29 mouse cellular contexts compared by ENCODE assay signal in the genomic region with DNA sequence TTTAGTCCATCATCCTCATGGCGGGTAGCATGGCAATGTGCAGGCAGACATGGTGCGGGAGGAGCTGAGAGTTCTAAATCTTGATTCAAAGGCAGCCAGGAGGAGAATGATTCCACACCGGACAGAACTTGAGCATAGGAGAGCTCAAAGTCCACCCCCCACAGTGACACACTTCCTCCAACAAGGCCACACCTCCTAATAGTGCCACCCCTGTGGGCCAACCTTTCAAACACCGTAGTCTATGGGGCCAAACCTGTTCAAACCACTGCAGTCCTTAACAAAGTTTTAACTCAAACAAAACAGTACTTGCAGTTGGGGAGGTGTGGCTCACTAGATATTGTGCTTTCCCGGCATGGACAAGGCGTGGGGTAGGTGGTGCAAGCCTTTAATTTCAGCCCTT. TPM values are rescaled to one million over a fixed set of nuclear protein-coding genes. Genes with fewer than 3 reads are reported as not detected.
DNase-seq lines count a peak whose midpoint lies in the region; ATAC-seq and TF ChIP-seq lines count a peak whose summit lies in the region.
"Had no signal": no experiment of that assay in that cellular context is flagged by ENCODE, and none has a peak within 500 bp of the region (broad histone marks: within the 10 kb centered on the region; RNA-seq: fewer than 3 reads in every experiment).

No protein-coding gene starts in this region.

- no peak for TF ChIP-seq CTCF in kidney, adult 2 months (conservative IDR thresholded peaks at IDR 0.05; ENCODE audit: insufficient read depth, insufficient read length, low read depth, low read length)
- TF ChIP-seq CTCF in liver, postnatal 0 days (IDR thresholded peaks at IDR 0.05; ENCODE audit: low read depth): no peak
- no peak for TF ChIP-seq CTCF in stomach, postnatal 0 days (IDR thresholded peaks at IDR 0.05; ENCODE audit: low read depth)

- H3K4me1 ChIP-seq in kidney, adult 2 months (ENCODE audit: control insufficient read depth, insufficient read depth, low read length): no peaks in the 10 kb centered on the region
- H3K4me1 ChIP-seq in liver, embryonic 13.5 days (replicated peaks): peaks cover 57% of the 10 kb centered on the region
- H3K4me1 ChIP-seq in liver, postnatal 0 days (ENCODE audit: insufficient read depth): peaks cover 4% of the 10 kb centered on the region; the same call in 1 of the 2 replicates
- H3K4me1 ChIP-seq in stomach, postnatal 0 days (replicated peaks; ENCODE audit: control insufficient read depth, insufficient read depth): no peaks in the 10 kb centered on the region
- H3K4me1 ChIP-seq: forebrain, embryonic 13.5 days had no signal

- no peak for ATAC-seq in liver, embryonic 13.5 days (ENCODE audit: low read depth)
- no peak for ATAC-seq in liver, postnatal 0 days
- ATAC-seq in stomach, postnatal 0 days (ENCODE audit: low FRiP score, low TSS enrichment): peak; percentile 64
- ATAC-seq: forebrain, embryonic 13.5 days; forebrain, postnatal 0 days; hindbrain, postnatal 0 days; inflammation-experienced regulatory T-cells, adult 6 months had no signal

- H3K4me3 ChIP-seq in kidney, adult 2 months (ENCODE audit: insufficient read depth, low read depth, low read length): no peak overlapping the region
- no peak overlapping the region for H3K4me3 ChIP-seq in liver, embryonic 13.5 days (replicated peaks)
- no peak overlapping the region for H3K4me3 ChIP-seq in liver, postnatal 0 days (ENCODE audit: low read depth, low read length)
- no peak overlapping the region for H3K4me3 ChIP-seq in stomach, postnatal 0 days (ENCODE audit: low read depth, low read length)
- H3K4me3 ChIP-seq: forebrain, embryonic 10.5 days; forebrain, embryonic 13.5 days; gastrocnemius, adult 2 months; heart, embryonic 13.5 days had no signal

- no peak overlapping the region for H3K27ac ChIP-seq in kidney, adult 2 months (ENCODE audit: insufficient read depth, low read depth, low read length)
- peak overlapping the region; percentile 2; the same call in 1 of the 2 replicates for H3K27ac ChIP-seq in liver, embryonic 13.5 days
- H3K27ac ChIP-seq in liver, postnatal 0 days (ENCODE audit: low read depth): no peak overlapping the region
- H3K27ac ChIP-seq in stomach, postnatal 0 days (replicated peaks): no peak overlapping the region
- H3K27ac ChIP-seq: forebrain, embryonic 10.5 days; forebrain, embryonic 13.5 days; gastrocnemius, adult 2 months; heart, embryonic 13.5 days; hindbrain, embryonic 14.5 days; hindbrain, postnatal 0 days had no signal

- TF ChIP-seq EP300 in liver, postnatal 0 days (IDR thresholded peaks at IDR 0.05; ENCODE audit: low read depth): no peak
- no peak for TF ChIP-seq EP300 in stomach, postnatal 0 days (optimal IDR thresholded peaks at IDR 0.05)

- H3K36me3 ChIP-seq in kidney, adult 2 months (ENCODE audit: control insufficient read depth, insufficient read depth, low read length): no peaks in the 10 kb centered on the region
- H3K36me3 ChIP-seq in liver, embryonic 13.5 days: no peaks in the 10 kb centered on the region
- no peaks in the 10 kb centered on the region for H3K36me3 ChIP-seq in liver, postnatal 0 days (replicated peaks; ENCODE audit: insufficient read depth, low read length)
- H3K36me3 ChIP-seq in stomach, postnatal 0 days (ENCODE audit: control insufficient read depth, insufficient read depth, low read length): no peaks in the 10 kb centered on the region
- H3K36me3 ChIP-seq: forebrain, embryonic 10.5 days; heart, embryonic 13.5 days had no signal

- H3K27me3 ChIP-seq in kidney, adult 2 months (replicated peaks; ENCODE audit: control insufficient read depth, insufficient read depth, low read length): no peaks in the 10 kb centered on the region
- no peaks in the 10 kb centered on the region; the same call in 1 of the 2 replicates for H3K27me3 ChIP-seq in liver, embryonic 13.5 days
- 0 out of 2 replicates have a peak, but pooled peaks cover 4% of the 10 kb centered on the region for H3K27me3 ChIP-seq in liver, postnatal 0 days (ENCODE audit: insufficient read depth, low read length)
- no peaks in the 10 kb centered on the region for H3K27me3 ChIP-seq in stomach, postnatal 0 days (ENCODE audit: control insufficient read depth, insufficient read depth, low read length)
- H3K27me3 ChIP-seq: CH12.LX; forebrain, embryonic 13.5 days had no signal

- H3K4me2 ChIP-seq in liver, embryonic 13.5 days: no peak overlapping the region
- H3K4me2 ChIP-seq in liver, postnatal 0 days (ENCODE audit: low read depth, low read length): no peak overlapping the region
- H3K4me2 ChIP-seq in stomach, postnatal 0 days (replicated peaks; ENCODE audit: low read depth): no peak overlapping the region
- H3K4me2 ChIP-seq: forebrain, embryonic 13.5 days; heart, embryonic 13.5 days; hindbrain, embryonic 14.5 days had no signal

- 79% methylated on average over 6 of the region's 6 CpGs for WGBS in kidney, adult 2 months
- WGBS in liver, embryonic 13.5 days (ENCODE audit: insufficient replicate concordance): 60% methylated on average over 6 of the region's 6 CpGs
- WGBS in liver, postnatal 0 days (ENCODE audit: insufficient replicate concordance): 73% methylated on average over 6 of the region's 6 CpGs
- 71% methylated on average over 6 of the region's 6 CpGs for WGBS in stomach, postnatal 0 days

- H3K9me3 ChIP-seq in liver, embryonic 13.5 days (replicated peaks): no peaks in the 10 kb centered on the region
- H3K9me3 ChIP-seq in liver, postnatal 0 days (ENCODE audit: low read length): no peaks in the 10 kb centered on the region
- H3K9me3 ChIP-seq in stomach, postnatal 0 days (ENCODE audit: control insufficient read depth, low read length): no peaks in the 10 kb centered on the region
- H3K9me3 ChIP-seq: forebrain, embryonic 10.5 days; forebrain, embryonic 13.5 days; heart, embryonic 13.5 days had no signal

- DNase-seq in kidney, adult 2 months: peak; percentile 34
- DNase-seq in kidney, postnatal 25 days: no peak
- DNase-seq in liver, embryonic 13.5 days: no peak
- no peak for DNase-seq in liver, postnatal 0 days
- DNase-seq in ZHBTc4 (ENCODE audit: low read depth, low spot score): peak; percentile 91
- DNase-seq in stomach, postnatal 0 days (ENCODE audit: low spot score): peak; percentile 46
- DNase-seq in embryo, embryonic 9.5 days (ENCODE audit: extremely low spot score): no peak
- no peak for DNase-seq in layer of hippocampus, postnatal 10 days (ENCODE audit: low spot score in 2 of 2)
- DNase-seq: adrenal gland, adult 2 months; adrenal gland, postnatal 14 days; B cell, adult 2 months; cerebellum, adult 11-12 months; cerebellum, adult 8-10 months; cerebellum, postnatal 36 days; embryo, embryonic 11 days; forebrain, postnatal 0 days; gastrocnemius, adult 2 months; gastrocnemius, postnatal 14 days; heart, adult 18-20 months; heart, postnatal 14 days; heart, postnatal 4 days had no signal

- TF ChIP-seq POLR2A in kidney, adult 2 months (IDR thresholded peaks at IDR 0.05; ENCODE audit: low read depth, low read length): no peak

- no peak overlapping the region for H3K9ac ChIP-seq in liver, embryonic 13.5 days
- H3K9ac ChIP-seq in liver, postnatal 0 days (replicated peaks): no peak overlapping the region
- no peak overlapping the region for H3K9ac ChIP-seq in stomach, postnatal 0 days (ENCODE audit: low read length)
- H3K9ac ChIP-seq: forebrain, embryonic 13.5 days; forebrain, postnatal 0 days; heart, embryonic 13.5 days; hindbrain, embryonic 14.5 days had no signal

RNA-seq across cellular contexts. Expression of a gene that starts 3.8 kb away (rescaled TPM):
- polyA plus RNA-seq in kidney, adult 2 months (2012; rRNA removed): 2.9 and 3.5 TPM in 2 replicates
- 1.6 and 2.1 TPM in 2 replicates for polyA plus RNA-seq in liver, embryonic 13.5 days (2015; fragmentation: Nextera tagmentation; extraction: Ambion mirVana)
- polyA plus RNA-seq in liver, postnatal 0 days (2015; fragmentation: Nextera tagmentation; extraction: Ambion mirVana): 0.57 and 0.85 TPM in 2 replicates
- polyA plus RNA-seq in stomach, postnatal 0 days (2015; fragmentation: Nextera tagmentation; extraction: Ambion mirVana): 6.4 and 7.0 TPM in 2 replicates
- total RNA-seq in layer of hippocampus, postnatal 10 days (2021): 1 to 10 TPM; 1.1 to 1.4 TPM
- total RNA-seq: gastrocnemius, adult 2 months; heart, postnatal 4 days had no signal
- polyA plus RNA-seq: hindbrain, embryonic 11.5 days had no signal

RNA-seq across cellular contexts. Expression of a gene that starts 14.4 kb away (rescaled TPM):
- 14.3 and 18.9 TPM in 2 replicates for polyA plus RNA-seq in kidney, adult 2 months (2012; rRNA removed)
- 1.6 and 2.2 TPM in 2 replicates for polyA plus RNA-seq in liver, embryonic 13.5 days (2015; fragmentation: Nextera tagmentation; extraction: Ambion mirVana)
- polyA plus RNA-seq in liver, postnatal 0 days (2015; fragmentation: Nextera tagmentation; extraction: Ambion mirVana): 1.3 and 2.0 TPM in 2 replicates
- polyA plus RNA-seq in stomach, postnatal 0 days (2015; fragmentation: Nextera tagmentation; extraction: Ambion mirVana): 2.5 and 2.6 TPM in 2 replicates
- total RNA-seq in layer of hippocampus, postnatal 10 days (2021): 1 to 10 TPM; 7.0 to 9.2 TPM

RNA-seq across cellular contexts. Expression of a gene that starts 24.3 kb away (rescaled TPM):
- polyA plus RNA-seq in kidney, adult 2 months (2012; rRNA removed): 39.1 and 39.2 TPM in 2 replicates
- 28.6 and 31.8 TPM in 2 replicates for polyA plus RNA-seq in liver, embryonic 13.5 days (2015; fragmentation: Nextera tagmentation; extraction: Ambion mirVana)
- 23.8 and 24.3 TPM in 2 replicates for polyA plus RNA-seq in liver, postnatal 0 days (2015; fragmentation: Nextera tagmentation; extraction: Ambion mirVana)
- polyA plus RNA-seq in stomach, postnatal 0 days (2015; fragmentation: Nextera tagmentation; extraction: Ambion mirVana): 72.5 and 77.4 TPM in 2 replicates
- total RNA-seq in layer of hippocampus, postnatal 10 days (2021): 10 to 100 TPM; 57.4 to 62.4 TPM

RNA-seq across cellular contexts. Expression of a gene that starts 31.9 kb away (rescaled TPM):
- 43.6 and 57.7 TPM in 2 replicates for polyA plus RNA-seq in kidney, adult 2 months (2012; rRNA removed)
- 29.2 and 30.0 TPM in 2 replicates for polyA plus RNA-seq in liver, embryonic 13.5 days (2015; fragmentation: Nextera tagmentation; extraction: Ambion mirVana)
- 20.0 and 24.5 TPM in 2 replicates for polyA plus RNA-seq in liver, postnatal 0 days (2015; fragmentation: Nextera tagmentation; extraction: Ambion mirVana)
- polyA plus RNA-seq in stomach, postnatal 0 days (2015; fragmentation: Nextera tagmentation; extraction: Ambion mirVana): 28.1 and 36.6 TPM in 2 replicates
- total RNA-seq in layer of hippocampus, postnatal 10 days (2021): 100 to 1,000 TPM; 176 to 195 TPM

RNA-seq across cellular contexts. Expression of a gene that starts 55.0 kb away (rescaled TPM):
- polyA plus RNA-seq in kidney, adult 2 months (2012; rRNA removed): 37.8 and 45.7 TPM in 2 replicates
- polyA plus RNA-seq in liver, embryonic 13.5 days (2015; fragmentation: Nextera tagmentation; extraction: Ambion mirVana): 3.6 and 3.8 TPM in 2 replicates
- 3.3 and 3.5 TPM in 2 replicates for polyA plus RNA-seq in liver, postnatal 0 days (2015; fragmentation: Nextera tagmentation; extraction: Ambion mirVana)
- 7.0 and 7.2 TPM in 2 replicates for polyA plus RNA-seq in stomach, postnatal 0 days (2015; fragmentation: Nextera tagmentation; extraction: Ambion mirVana)
- 10 to 100 TPM; 44.4 to 45.2 TPM for total RNA-seq in layer of hippocampus, postnatal 10 days (2021)

Comparison
In these comparisons a context has a peak if more than half of its experiments do, and no peak if none do; other contexts are left out.
1. DNase-seq: peak in kidney, adult 2 months (single experiment), ZHBTc4 (single experiment) and stomach, postnatal 0 days (single experiment); none in kidney, postnatal 25 days (0 of 2), liver, embryonic 13.5 days (single experiment), liver, postnatal 0 days (single experiment), embryo, embryonic 9.5 days (single experiment) and layer of hippocampus, postnatal 10 days (0 of 2).